Mouse (Mus musculus) gastrocnemius, postnatal 25 days (tissue): ENCODE measurements around the gene Tmem9. TPM values are rescaled to one million over a fixed set of nuclear protein-coding genes. Genes with fewer than 3 reads are reported as not detected.

Source experiments
- DNase-seq: peaks from one replicate; pipeline ENCODE4 v3.0.0; 2022
- long read RNA-seq, 2 experiments: library from polyadenylated mRNA; stranded (forward); transcript quantifications; one replicate each; pipeline ENCODE4 v2.0.0; 2021
- total RNA-seq, 2 experiments: library from RNA; stranded (reverse); gene quantifications; 1 replicate in 1 of 2; 2 replicates in 1 of 2; pipeline ENCODE4 v1.2.3; 2021

Gene Tmem9
- 1 to 10 TPM; 5.8 to 7.0 TPM for total RNA-seq
- long read RNA-seq, experiment 1, transcript Tmem9-201 (6 exons, 1,806 nt), result major isoform, 11 of 13 reads
- long read RNA-seq, experiment 1, partial matches to known transcripts, result 0 of 13 reads
- long read RNA-seq, experiment 1, other reads (novel, unspliced or antisense), result 2 of 13 reads
- long read RNA-seq, experiment 2, transcript Tmem9-201 (6 exons, 1,806 nt), result major isoform, 16 of 20 reads
- long read RNA-seq, experiment 2, partial matches to known transcripts, result 1 of 20 reads
- long read RNA-seq, experiment 2, other reads (novel, unspliced or antisense), result 2 of 20 reads

- DNase-seq, result peak; percentile 89
Measured at GRCm38 (mm10) chr1:136007211-136008158, at the start of gene Tmem9. Gene Tmem9, plus strand, starts transcription at chr1:136008150.

GRCm38 (mm10) chr1:135958483-135958882 lies 49.5 kb upstream of the Tmem9 start:
- no peak for DNase-seq

- no peak for DNase-seq
Measured at GRCm38 (mm10) chr1:135963177-135963576, 44.8 kb upstream of the Tmem9 start.

- DNase-seq, result no peak
Measured at GRCm38 (mm10) chr1:135964561-135964960, 43.4 kb upstream of the Tmem9 start.

- no peak for DNase-seq
Measured at GRCm38 (mm10) chr1:135967739-135968138, 40.2 kb upstream of the Tmem9 start.

GRCm38 (mm10) chr1:135970486-135970885 lies 37.5 kb upstream of the Tmem9 start:
- DNase-seq, result no peak

- DNase-seq, result no peak
Measured at GRCm38 (mm10) chr1:135972576-135972975, 35.4 kb upstream of the Tmem9 start.

- no peak for DNase-seq
Measured at GRCm38 (mm10) chr1:135984105-135984504, 23.8 kb upstream of the Tmem9 start.

- no peak for DNase-seq
Measured at GRCm38 (mm10) chr1:135989876-135990275, 18.1 kb upstream of the Tmem9 start.

GRCm38 (mm10) chr1:135993470-135993869 lies 14.5 kb upstream of the Tmem9 start:
- DNase-seq, result no peak

GRCm38 (mm10) chr1:135997537-135997936 lies 10.4 kb upstream of the Tmem9 start:
- DNase-seq, result peak; percentile 52

- no peak for DNase-seq
Measured at GRCm38 (mm10) chr1:135999720-136000287, 8.1 kb upstream of the Tmem9 start.

GRCm38 (mm10) chr1:136001438-136001837 lies 6.5 kb upstream of the Tmem9 start:
- DNase-seq, result no peak

- DNase-seq, result peak; percentile 8
Measured at GRCm38 (mm10) chr1:136006292-136006748, 1.6 kb upstream of the Tmem9 start, which contains the start of gene Igfn1. Gene Igfn1, minus strand, starts transcription at chr1:136006342.

- no peak for DNase-seq
Measured at GRCm38 (mm10) chr1:136008159-136008533, 196 bp downstream of the Tmem9 start.

- DNase-seq, result no peak
Measured at GRCm38 (mm10) chr1:136010247-136010646, 2.3 kb downstream of the Tmem9 start.

GRCm38 (mm10) chr1:136013513-136013912 lies 5.6 kb downstream of the Tmem9 start:
- no peak for DNase-seq

GRCm38 (mm10) chr1:136014796-136015502 lies 7.0 kb downstream of the Tmem9 start:
- DNase-seq, result no peak

GRCm38 (mm10) chr1:136017307-136017706 lies 9.4 kb downstream of the Tmem9 start:
- no peak for DNase-seq

GRCm38 (mm10) chr1:136017907-136018313 lies 10.0 kb downstream of the Tmem9 start:
- peak; percentile 89 for DNase-seq

- peak; percentile 17 for DNase-seq
Measured at GRCm38 (mm10) chr1:136018390-136019189, 10.6 kb downstream of the Tmem9 start.
